Mouse (Mus musculus) liver, embryonic 12.5 days (tissue): Measurements from ENCODE around the gene Aipl1. TPM values are rescaled to one million over a fixed set of nuclear protein-coding genes. Genes with fewer than 3 reads are reported as not detected.
"Not testable (repeated sequence)": the region's sequence is repeated elsewhere in the genome, so short reads cannot be mapped to it uniquely, and the experiment has no call there.

ENCODE experiments used
- ATAC-seq: fragments of 200-750 bp; cut with Nextera tagmentation; 2 replicates; pipeline ENCODE4 v1.8.0; 2017; ENCODE audit warnings: moderate number of reproducible peaks, mild to moderate bottlenecking, moderate library complexity
- H3K27ac ChIP-seq: fragments of 300-500 bp; sonication (generic); 2 replicates; pipeline ENCODE4 v1.5.1; 2016; ENCODE audit warnings: mild to moderate bottlenecking
- H3K27me3 ChIP-seq: fragments of 300-500 bp; sonication (generic); replicated peaks from 2 replicates; pipeline ENCODE4 v1.6.1; 2016; ENCODE audit warnings: mild to moderate bottlenecking, moderate library complexity
- H3K36me3 ChIP-seq: fragments of 300-500 bp; sonication (generic); 2 replicates; pipeline ENCODE4 v1.6.1; 2016; ENCODE audit warnings: mild to moderate bottlenecking, moderate library complexity
- H3K4me1 ChIP-seq: fragments of 300-500 bp; sonication (generic); 2 replicates; pipeline ENCODE4 v1.6.1; 2016
- H3K4me2 ChIP-seq: fragments of 300-500 bp; sonication (generic); 2 replicates; pipeline ENCODE4 v1.6.1; 2016; ENCODE audit warnings: mild to moderate bottlenecking, moderate library complexity
- H3K4me3 ChIP-seq: fragments of 300-500 bp; sonication (generic); 2 replicates; pipeline ENCODE4 v1.5.1; 2016; ENCODE audit warnings: mild to moderate bottlenecking, moderate library complexity
- H3K9ac ChIP-seq: fragments of 300-500 bp; sonication (generic); 2 replicates; pipeline ENCODE4 v1.6.1; 2016; ENCODE audit warnings: mild to moderate bottlenecking, moderate library complexity
- H3K9me3 ChIP-seq: fragments of 300-500 bp; sonication (generic); replicated peaks from 2 replicates; pipeline ENCODE4 v1.6.1; 2016; ENCODE audit warnings: mild to moderate bottlenecking, moderate library complexity
- WGBS: fragments of 180-500 bp; shearing (Covaris S2); methylation state at CpG from one replicate; pipeline ENCODE4 v1.1.7; 2016; ENCODE audit not compliant: insufficient replicate concordance; 5-methylcytosine and 5-hydroxymethylcytosine counted together
- polyA plus RNA-seq: library from polyadenylated mRNA; unstranded; fragments of >200 nt; fragmentation: Nextera tagmentation; extraction: Ambion mirVana; gene quantifications from 2 replicates; pipeline ENCODE4 v1.2.1, GENCODE M21; 2016

Aipl1 gene
- polyA plus RNA-seq, 1 experiment from 2014 or later: 0.13 TPM

GRCm38 (mm10) chr11:72010940-72011722, 26.2 kb downstream of the Aipl1 start:
- H3K36me3 ChIP-seq: no peaks in the 10 kb centered on the region
- peaks cover 4% of the 10 kb centered on the region for H3K27me3 ChIP-seq
- H3K9me3 ChIP-seq: no peaks in the 10 kb centered on the region
- WGBS: 37% methylated on average over 9 of the region's 9 CpGs
- H3K27ac ChIP-seq: no peak overlapping the region
- H3K4me1 ChIP-seq: 0 out of 2 replicates have a peak, but pooled peaks cover 4% of the 10 kb centered on the region
- H3K4me2 ChIP-seq: no peak overlapping the region
- no peak overlapping the region for H3K4me3 ChIP-seq
- no peak overlapping the region for H3K9ac ChIP-seq
- ATAC-seq: no peak

- no peaks in the 10 kb centered on the region for H3K36me3 ChIP-seq
- peaks cover 4% of the 10 kb centered on the region for H3K27me3 ChIP-seq
- WGBS: 34% methylated on average over 5 of the region's 5 CpGs
- no peak for ATAC-seq
- no peak overlapping the region for H3K9ac ChIP-seq
- H3K4me3 ChIP-seq: no peak overlapping the region
- H3K4me2 ChIP-seq: no peak overlapping the region
- H3K27ac ChIP-seq: no peak overlapping the region
- H3K4me1 ChIP-seq: 0 out of 2 replicates have a peak, but pooled peaks cover 4% of the 10 kb centered on the region
- no peaks in the 10 kb centered on the region for H3K9me3 ChIP-seq
These were observed 26.9 kb downstream of the Aipl1 start for GRCm38 (mm10) chr11:72010367-72010766.

GRCm38 (mm10) chr11:72005547-72005946, 31.8 kb downstream of the Aipl1 start:
- Histone ChIP-seq H3K9me3 (no peaks in the 10 kb centered on the region), H3K4me3 (no peak overlapping the region), H3K27ac (no peak overlapping the region), H3K9ac (no peak overlapping the region), H3K4me1 (no peaks in the 10 kb centered on the region), H3K27me3 (no peaks in the 10 kb centered on the region), H3K36me3 (no peaks in the 10 kb centered on the region), H3K4me2 (no peak overlapping the region)
- no peak for ATAC-seq
- WGBS: 63% methylated on average over 6 of the region's 6 CpGs

GRCm38 (mm10) chr11:72003171-72003570, 34.1 kb downstream of the Aipl1 start:
- no peaks in the 10 kb centered on the region for H3K27me3 ChIP-seq
- ATAC-seq: no peak
- no peak overlapping the region for H3K4me3 ChIP-seq
- WGBS: 58% methylated on average over 9 of the region's 9 CpGs
- H3K9me3 ChIP-seq: no peaks in the 10 kb centered on the region
- no peak overlapping the region for H3K4me2 ChIP-seq
- H3K4me1 ChIP-seq: no peaks in the 10 kb centered on the region
- no peak overlapping the region for H3K9ac ChIP-seq
- H3K27ac ChIP-seq: no peak overlapping the region
- no peaks in the 10 kb centered on the region for H3K36me3 ChIP-seq

- WGBS: 38% methylated on average over 13 of the region's 13 CpGs
- ATAC-seq: no peak
- H3K9ac ChIP-seq: no peak overlapping the region
- H3K4me3 ChIP-seq: no peak overlapping the region
- no peak overlapping the region for H3K4me2 ChIP-seq
- no peaks in the 10 kb centered on the region for H3K36me3 ChIP-seq
- H3K27me3 ChIP-seq: 0 out of 2 replicates have a peak, but pooled peaks cover under 1% of the 10 kb centered on the region
- no peaks in the 10 kb centered on the region for H3K4me1 ChIP-seq
- H3K9me3 ChIP-seq: no peaks in the 10 kb centered on the region
- H3K27ac ChIP-seq: no peak overlapping the region
These were observed 35.0 kb downstream of the Aipl1 start for GRCm38 (mm10) chr11:72002138-72002853.

GRCm38 (mm10) chr11:72000194-72000593, 37.1 kb downstream of the Aipl1 start:
- Histone ChIP-seq H3K4me2 (no peak overlapping the region), H3K27ac (no peak overlapping the region), H3K36me3 (no peaks in the 10 kb centered on the region), H3K4me1 (0 out of 2 replicates have a peak, but pooled peaks cover 4% of the 10 kb centered on the region), H3K9me3 (no peaks in the 10 kb centered on the region), H3K4me3 (no peak overlapping the region), H3K27me3 (0 out of 2 replicates have a peak, but pooled peaks cover 7% of the 10 kb centered on the region), H3K9ac (no peak overlapping the region)
- no peak for ATAC-seq
- 69% methylated on average over 6 of the region's 6 CpGs for WGBS

GRCm38 (mm10) chr11:71996805-71997204, 40.5 kb downstream of the Aipl1 start:
- H3K27ac ChIP-seq: no peak overlapping the region
- H3K36me3 ChIP-seq: no peaks in the 10 kb centered on the region
- H3K4me3 ChIP-seq: no peak overlapping the region
- WGBS: 15% methylated on average over 11 of the region's 11 CpGs
- ATAC-seq: no peak
- H3K4me1 ChIP-seq: 0 out of 2 replicates have a peak, but pooled peaks cover 4% of the 10 kb centered on the region
- H3K27me3 ChIP-seq: 0 out of 2 replicates have a peak, but pooled peaks cover 7% of the 10 kb centered on the region
- H3K9me3 ChIP-seq: no peaks in the 10 kb centered on the region
- H3K9ac ChIP-seq: no peak overlapping the region
- H3K4me2 ChIP-seq: no peak overlapping the region

GRCm38 (mm10) chr11:71995968-71996511, 41.3 kb downstream of the Aipl1 start:
- Histone ChIP-seq H3K9ac (no peak overlapping the region), H3K4me1 (0 out of 2 replicates have a peak, but pooled peaks cover 4% of the 10 kb centered on the region), H3K36me3 (no peaks in the 10 kb centered on the region), H3K27me3 (0 out of 2 replicates have a peak, but pooled peaks cover 7% of the 10 kb centered on the region), H3K4me3 (no peak overlapping the region), H3K9me3 (no peaks in the 10 kb centered on the region), H3K4me2 (peak overlapping the region; percentile 22; the same call in 1 of the 2 replicates), H3K27ac (no peak overlapping the region)
- peak; percentile 63 for ATAC-seq
- 11% methylated on average over 9 of the region's 9 CpGs for WGBS

GRCm38 (mm10) chr11:71992438-71992837, 44.9 kb downstream of the Aipl1 start:
- Histone ChIP-seq H3K27me3 (0 out of 2 replicates have a peak, but pooled peaks cover 7% of the 10 kb centered on the region), H3K4me2 (no peak overlapping the region), H3K9ac (no peak overlapping the region), H3K36me3 (no peaks in the 10 kb centered on the region), H3K9me3 (no peaks in the 10 kb centered on the region), H3K4me3 (no peak overlapping the region), H3K4me1 (0 out of 2 replicates have a peak, but pooled peaks cover 4% of the 10 kb centered on the region), H3K27ac (no peak overlapping the region)
- ATAC-seq: no peak
- WGBS: 77% methylated on average over 12 of the region's 12 CpGs

- Histone ChIP-seq H3K36me3 (no peaks in the 10 kb centered on the region), H3K9me3 (no peaks in the 10 kb centered on the region), H3K9ac (no peak overlapping the region), H3K27me3 (no peaks in the 10 kb centered on the region), H3K4me3 (no peak overlapping the region), H3K4me2 (no peak overlapping the region), H3K4me1 (no peaks in the 10 kb centered on the region), H3K27ac (no peak overlapping the region)
- ATAC-seq: no peak
- 13% methylated on average over 5 of the region's 5 CpGs for WGBS
These were observed 45.8 kb downstream of the Aipl1 start for GRCm38 (mm10) chr11:71991541-71991940.

GRCm38 (mm10) chr11:71989407-71989806, 47.9 kb downstream of the Aipl1 start:
- not testable (repeated sequence) for H3K27ac ChIP-seq, ATAC-seq, H3K4me1 ChIP-seq, H3K9me3 ChIP-seq, H3K4me2 ChIP-seq, H3K36me3 ChIP-seq, H3K4me3 ChIP-seq, H3K27me3 ChIP-seq, H3K9ac ChIP-seq
- WGBS: 44% methylated on average over 5 of the region's 5 CpGs
